Mouse (Mus musculus): ENCODE data around the gene Nelfb. TPM values are rescaled to one million over a fixed set of nuclear protein-coding genes. Genes with fewer than 3 reads are reported as not detected.

The Nelfb gene
- polyA plus RNA-seq, 1 experiment from 2014 or later: 117 TPM

- Histone ChIP-seq H3K27ac (no peak overlapping the region), H3K36me3 (peaks cover 15% of the 10 kb centered on the region), H3K9ac (no peak overlapping the region), H3K4me1 (peaks cover 35% of the 10 kb centered on the region), H3K9me3 (no peaks in the 10 kb centered on the region), H3K4me2 (peak overlapping the region; percentile 41; the same call in 1 of the 2 replicates), H3K4me3 (peak overlapping the region; percentile 32), H3K27me3 (peaks cover 29% of the 10 kb centered on the region)
- no peak for ATAC-seq (ENCODE audit: insufficient number of reproducible peaks, low FRiP score, low TSS enrichment, low read depth)
- 82% methylated on average over 17 of the region's 17 CpGs for WGBS
Measured at GRCm38 (mm10) chr2:25194486-25195171, 16.7 kb downstream of the Nelfb start.

DNA sequence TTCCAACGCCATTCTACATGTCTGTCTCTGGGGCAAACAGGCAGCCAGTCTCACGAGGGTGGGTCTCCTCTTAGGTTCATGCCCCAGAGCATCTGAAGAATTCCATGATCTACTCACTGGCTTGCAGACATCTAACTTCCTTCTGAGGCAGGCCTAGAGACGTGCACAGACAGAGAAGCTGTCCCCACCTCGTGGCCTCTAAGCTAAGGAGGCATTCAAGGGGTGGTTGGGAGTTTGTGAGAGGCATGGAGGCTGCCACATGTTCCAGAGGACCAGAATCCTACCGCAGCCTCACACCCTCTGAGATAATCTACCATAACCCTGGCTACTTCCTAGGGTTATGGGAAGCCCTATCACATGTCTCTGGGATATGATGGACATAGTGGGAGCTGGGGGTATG lies 17.3 kb downstream of the Nelfb start:
- Histone ChIP-seq H3K4me2 (0 out of 2 replicates have a peak overlapping the region, but pooled peaks have one; percentile 15), H3K9me3 (no peaks in the 10 kb centered on the region), H3K27ac (peak overlapping the region; percentile 47; the same call in 1 of the 2 replicates), H3K36me3 (peaks cover 10% of the 10 kb centered on the region; the same call in 1 of the 2 replicates), H3K9ac (no peak overlapping the region), H3K27me3 (peaks cover 29% of the 10 kb centered on the region), H3K4me1 (peaks cover 35% of the 10 kb centered on the region), H3K4me3 (no peak overlapping the region)
- no peak for ATAC-seq (ENCODE audit: insufficient number of reproducible peaks, low FRiP score, low TSS enrichment, low read depth)
- 66% methylated on average over 5 of the region's 5 CpGs for WGBS

- peak; percentile 49; the same call in 1 of the 2 replicates for ATAC-seq (ENCODE audit: insufficient number of reproducible peaks, low FRiP score, low TSS enrichment, low read depth)
- Histone ChIP-seq H3K9me3 (no peaks in the 10 kb centered on the region), H3K9ac (no peak overlapping the region; the same call in 1 of the 2 replicates), H3K4me2 (peak overlapping the region; percentile 29; the same call in 1 of the 2 replicates), H3K4me3 (no peak overlapping the region), H3K27ac (peak overlapping the region; percentile 47; the same call in 1 of the 2 replicates), H3K36me3 (peaks cover 3% of the 10 kb centered on the region; the same call in 1 of the 2 replicates), H3K4me1 (peaks cover 35% of the 10 kb centered on the region), H3K27me3 (peaks cover 29% of the 10 kb centered on the region)
- WGBS: under 1% methylated on average over 6 of the region's 6 CpGs
Measured at GRCm38 (mm10) chr2:25193330-25193770, 17.9 kb downstream of the Nelfb start.

- WGBS: 81% methylated on average over 6 of the region's 6 CpGs
- Histone ChIP-seq H3K36me3 (no peaks in the 10 kb centered on the region), H3K9me3 (no peaks in the 10 kb centered on the region), H3K9ac (no peak overlapping the region), H3K4me1 (peaks cover 10% of the 10 kb centered on the region), H3K4me2 (no peak overlapping the region), H3K4me3 (no peak overlapping the region), H3K27me3 (peaks cover 32% of the 10 kb centered on the region), H3K27ac (no peak overlapping the region)
- ATAC-seq (ENCODE audit: insufficient number of reproducible peaks, low FRiP score, low TSS enrichment, low read depth): no peak
Measured at GRCm38 (mm10) chr2:25187841-25188240, 23.4 kb downstream of the Nelfb start.

DNA sequence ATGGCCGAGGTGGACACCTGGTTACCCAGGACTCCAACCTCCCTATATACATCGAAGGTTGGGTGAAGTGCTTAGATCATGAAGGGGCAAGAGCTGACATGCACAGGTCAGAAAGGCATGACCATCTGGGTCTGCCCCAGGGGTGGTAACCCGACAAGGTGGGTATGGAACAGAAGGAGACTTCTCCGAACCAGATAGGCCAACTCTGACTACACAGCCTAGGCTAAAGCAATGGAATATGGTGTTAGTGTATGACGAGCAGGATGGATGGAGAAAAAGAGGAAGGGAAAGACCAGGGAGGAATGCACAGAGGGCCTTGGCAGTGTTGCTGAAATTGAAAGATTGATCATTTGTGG lies 24.7 kb downstream of the Nelfb start:
- no peaks in the 10 kb centered on the region for H3K36me3 ChIP-seq
- H3K4me2 ChIP-seq: peak overlapping the region; percentile 93
- 30% methylated on average over 5 of the region's 5 CpGs for WGBS
- H3K27me3 ChIP-seq: peaks cover 43% of the 10 kb centered on the region
- ATAC-seq (ENCODE audit: insufficient number of reproducible peaks, low FRiP score, low TSS enrichment, low read depth): no peak
- H3K27ac ChIP-seq: no peak overlapping the region
- H3K4me3 ChIP-seq: peak overlapping the region; percentile 48; the same call in 1 of the 2 replicates
- H3K9ac ChIP-seq: peak overlapping the region; percentile 39; the same call in 1 of the 2 replicates
- H3K9me3 ChIP-seq: no peaks in the 10 kb centered on the region
- peaks cover 15% of the 10 kb centered on the region for H3K4me1 ChIP-seq

DNA sequence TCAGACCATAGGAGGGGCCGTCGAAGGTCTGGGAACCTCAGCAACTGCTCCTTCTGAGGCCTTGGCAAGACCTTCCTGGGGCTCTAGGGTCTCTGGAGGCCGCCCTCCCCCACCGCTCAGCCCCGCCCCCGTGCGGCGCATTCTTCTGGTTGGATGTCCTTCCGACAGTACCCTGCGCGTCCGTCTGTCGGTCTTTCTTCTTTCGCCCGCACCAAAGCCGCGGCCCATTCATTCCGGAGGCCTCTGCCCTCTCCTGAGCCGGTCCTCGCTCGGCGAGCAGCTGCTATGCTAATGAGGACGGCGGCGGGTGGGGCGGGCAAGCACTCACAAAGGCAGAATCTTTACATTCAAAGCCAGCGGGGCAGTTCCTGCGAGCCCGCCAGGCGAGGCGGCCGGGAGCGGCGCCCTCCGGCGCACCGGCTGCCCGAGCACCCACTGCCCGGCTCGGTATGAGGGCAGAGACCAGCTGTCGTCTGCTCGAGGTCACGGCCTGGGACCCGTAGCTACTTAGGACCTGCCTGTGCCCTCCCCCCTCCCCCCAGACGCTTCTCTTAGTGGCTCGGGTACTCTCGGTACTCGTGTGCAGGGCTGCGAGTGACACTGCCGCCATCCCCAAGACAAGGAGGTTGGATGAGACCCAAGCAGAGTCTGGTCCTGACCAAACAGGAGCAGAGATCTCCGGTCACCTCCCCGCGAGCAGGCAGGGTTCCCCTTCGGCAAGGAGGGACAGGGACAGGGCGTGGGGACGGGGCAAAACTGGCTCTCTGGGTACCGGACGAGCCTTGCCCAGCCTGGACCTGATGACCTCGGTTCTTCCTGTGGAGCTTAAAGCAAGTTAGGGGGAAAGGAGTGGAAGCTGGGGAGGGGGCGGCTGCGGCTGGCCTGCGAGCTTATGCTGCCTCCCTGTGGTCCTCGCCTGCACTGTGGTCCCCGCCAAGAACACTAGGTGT lies 25.4 kb downstream of the Nelfb start:
- under 1% methylated on average over 62 of the region's 64 CpGs for WGBS
- H3K4me3 ChIP-seq: peak overlapping the region; percentile 48
- peak; percentile 41; the same call in 1 of the 2 replicates for ATAC-seq (ENCODE audit: insufficient number of reproducible peaks, low FRiP score, low TSS enrichment, low read depth)

GRCm38 (mm10) chr2:25184496-25184895 lies 26.8 kb downstream of the Nelfb start:
- 94% methylated on average over 7 of the region's 7 CpGs for WGBS
- Histone ChIP-seq H3K9ac (no peak overlapping the region), H3K4me2 (no peak overlapping the region), H3K36me3 (no peaks in the 10 kb centered on the region), H3K4me1 (peaks cover 35% of the 10 kb centered on the region), H3K4me3 (no peak overlapping the region), H3K9me3 (no peaks in the 10 kb centered on the region), H3K27ac (no peak overlapping the region), H3K27me3 (peaks cover 63% of the 10 kb centered on the region)
- ATAC-seq (ENCODE audit: insufficient number of reproducible peaks, low FRiP score, low TSS enrichment, low read depth): no peak

More for the DNA sequence above, 25.4 kb downstream of the Nelfb start:
- H3K4me2 ChIP-seq: peak overlapping the region; percentile 93
- no peaks in the 10 kb centered on the region for H3K36me3 ChIP-seq
- H3K27me3 ChIP-seq: peaks cover 50% of the 10 kb centered on the region
- peak overlapping the region; percentile 39 for H3K9ac ChIP-seq
- H3K9me3 ChIP-seq: no peaks in the 10 kb centered on the region
- H3K27ac ChIP-seq: peak overlapping the region; percentile 33
- H3K4me1 ChIP-seq: peaks cover 22% of the 10 kb centered on the region

GRCm38 (mm10) chr2:25183336-25183735 lies 28.0 kb downstream of the Nelfb start:
- H3K4me1 ChIP-seq: peaks cover 44% of the 10 kb centered on the region
- H3K9ac ChIP-seq: no peak overlapping the region
- H3K27me3 ChIP-seq: peaks cover 73% of the 10 kb centered on the region
- no peaks in the 10 kb centered on the region for H3K36me3 ChIP-seq
- H3K9me3 ChIP-seq: no peaks in the 10 kb centered on the region
- no peak for ATAC-seq (ENCODE audit: insufficient number of reproducible peaks, low FRiP score, low TSS enrichment, low read depth)
- no peak overlapping the region for H3K4me2 ChIP-seq
- no peak overlapping the region for H3K27ac ChIP-seq
- no peak overlapping the region; the same call in 1 of the 2 replicates for H3K4me3 ChIP-seq
- WGBS: 69% methylated on average over 2 of the region's 2 CpGs

DNA sequence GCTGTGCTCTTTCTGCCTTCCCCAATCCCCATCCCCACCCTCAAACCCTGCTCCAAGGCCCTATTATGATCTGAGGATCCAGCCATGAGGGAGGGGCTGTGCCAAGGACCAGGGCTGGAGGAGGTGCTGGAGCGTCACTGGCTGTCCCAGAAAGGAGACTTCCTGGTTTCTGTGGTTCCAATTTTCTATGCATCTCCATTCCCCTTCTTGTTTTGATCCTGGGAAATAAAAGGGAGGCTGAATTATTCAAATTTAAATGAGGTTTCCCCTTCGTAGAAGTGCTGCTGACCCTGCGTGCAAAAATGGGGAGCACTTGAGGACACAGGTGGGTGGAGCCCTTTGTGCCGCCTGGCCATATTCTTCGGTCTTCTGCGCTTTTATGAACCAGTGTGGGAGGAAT lies 28.6 kb downstream of the Nelfb start:
- peak overlapping the region; percentile 50 for H3K4me3 ChIP-seq
- WGBS: 31% methylated on average over 6 of the region's 6 CpGs
- H3K4me2 ChIP-seq: peak overlapping the region; percentile 24; the same call in 1 of the 2 replicates
- H3K27ac ChIP-seq: no peak overlapping the region
- no peaks in the 10 kb centered on the region for H3K9me3 ChIP-seq
- no peaks in the 10 kb centered on the region for H3K36me3 ChIP-seq
- no peak for ATAC-seq (ENCODE audit: insufficient number of reproducible peaks, low FRiP score, low TSS enrichment, low read depth)
- H3K27me3 ChIP-seq: peaks cover 78% of the 10 kb centered on the region
- peaks cover 51% of the 10 kb centered on the region for H3K4me1 ChIP-seq
- no peak overlapping the region for H3K9ac ChIP-seq

DNA sequence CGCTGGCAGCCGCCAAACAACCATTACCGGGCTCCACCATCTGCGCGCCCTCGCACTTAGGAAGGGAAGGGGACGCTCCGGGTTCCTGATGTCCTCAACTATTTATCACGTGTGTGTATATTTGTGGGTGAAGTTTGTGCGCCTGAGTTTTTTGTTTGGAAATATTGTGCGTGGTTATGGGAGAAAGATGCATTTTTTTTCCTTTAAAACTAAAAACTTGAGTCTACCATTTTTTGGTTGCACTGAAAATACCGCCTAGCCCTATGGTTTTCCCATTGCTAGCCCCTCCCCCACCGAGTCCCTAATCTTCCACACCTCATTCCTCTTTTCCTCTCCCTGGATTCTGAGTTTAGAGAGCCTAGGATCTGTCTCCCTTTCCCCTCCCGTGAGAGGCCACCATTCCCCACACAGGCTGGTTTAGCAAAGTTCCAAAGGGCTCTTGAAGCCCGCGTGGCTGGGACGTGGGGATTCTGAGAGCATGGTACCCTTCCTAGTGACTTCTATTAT lies 29.3 kb downstream of the Nelfb start:
- WGBS: 2% methylated on average over 17 of the region's 17 CpGs
- H3K27ac ChIP-seq: peak overlapping the region; percentile 71; the same call in 1 of the 2 replicates
- peak overlapping the region; percentile 50 for H3K4me3 ChIP-seq
- H3K9me3 ChIP-seq: no peaks in the 10 kb centered on the region
- peak overlapping the region; percentile 84 for H3K4me2 ChIP-seq
- H3K36me3 ChIP-seq: no peaks in the 10 kb centered on the region
- peaks cover 58% of the 10 kb centered on the region for H3K4me1 ChIP-seq
- H3K27me3 ChIP-seq: peaks cover 79% of the 10 kb centered on the region
- no peak for ATAC-seq (ENCODE audit: insufficient number of reproducible peaks, low FRiP score, low TSS enrichment, low read depth)
- H3K9ac ChIP-seq: 0 out of 2 replicates have a peak overlapping the region, but pooled peaks have one; percentile 23
